Mouse (Mus musculus) heart, embryonic 13.5 days (tissue): ENCODE measurements at regions not wholly inside any gene's neighbourhood (a gene's known extent, or its start where the extent isn't known, plus 50 kb on each side); places are given as distances from the start of the nearest gene placed in this dataset.

ENCODE experiments used
- ATAC-seq: fragments of 200-750 bp; cut with Nextera tagmentation; 2 replicates; pipeline ENCODE4 v1.8.0; 2017; ENCODE audit warnings: moderate TSS enrichment; ENCODE audit not compliant: insufficient number of reproducible peaks, low FRiP score, low TSS enrichment; ENCODE audit errors: extremely low read depth
- H3K27ac ChIP-seq: fragments of 300-500 bp; sonication (generic); replicated peaks from 2 replicates; pipeline ENCODE4 v1.5.1; 2015; ENCODE audit warnings: moderate library complexity, mild to moderate bottlenecking, inconsistent platforms
- H3K27me3 ChIP-seq: fragments of 300-500 bp; sonication (generic); replicated peaks from 2 replicates; pipeline ENCODE4 v1.6.1; 2015; ENCODE audit warnings: mild to moderate bottlenecking, inconsistent platforms
- H3K36me3 ChIP-seq: fragments of 300-500 bp; sonication (generic); 2 replicates; pipeline ENCODE4 v1.6.1; 2015; ENCODE audit warnings: mild to moderate bottlenecking, inconsistent platforms
- H3K4me1 ChIP-seq: fragments of 300-500 bp; sonication (generic); 2 replicates; pipeline ENCODE4 v1.6.1; 2015; ENCODE audit warnings: inconsistent platforms
- H3K4me2 ChIP-seq: fragments of 300-500 bp; sonication (generic); 2 replicates; pipeline ENCODE4 v1.6.1; 2015; ENCODE audit warnings: inconsistent platforms, mild to moderate bottlenecking, moderate library complexity
- H3K4me3 ChIP-seq: fragments of 300-500 bp; sonication (generic); 2 replicates; pipeline ENCODE4 v1.5.1; 2015; ENCODE audit warnings: moderate library complexity, mild to moderate bottlenecking, inconsistent platforms
- H3K9ac ChIP-seq: fragments of 300-500 bp; sonication (generic); 2 replicates; pipeline ENCODE4 v1.6.1; 2015; ENCODE audit warnings: inconsistent platforms, mild to moderate bottlenecking, moderate library complexity
- H3K9me3 ChIP-seq: fragments of 300-500 bp; sonication (generic); 2 replicates; pipeline ENCODE4 v1.6.1; 2016; ENCODE audit warnings: inconsistent platforms
- WGBS: fragments of 180-500 bp; shearing (Covaris S2); methylation state at CpG from one replicate; pipeline ENCODE4 v1.1.7; 2015; ENCODE audit warnings: mixed read lengths; 5-methylcytosine and 5-hydroxymethylcytosine counted together

DNA sequence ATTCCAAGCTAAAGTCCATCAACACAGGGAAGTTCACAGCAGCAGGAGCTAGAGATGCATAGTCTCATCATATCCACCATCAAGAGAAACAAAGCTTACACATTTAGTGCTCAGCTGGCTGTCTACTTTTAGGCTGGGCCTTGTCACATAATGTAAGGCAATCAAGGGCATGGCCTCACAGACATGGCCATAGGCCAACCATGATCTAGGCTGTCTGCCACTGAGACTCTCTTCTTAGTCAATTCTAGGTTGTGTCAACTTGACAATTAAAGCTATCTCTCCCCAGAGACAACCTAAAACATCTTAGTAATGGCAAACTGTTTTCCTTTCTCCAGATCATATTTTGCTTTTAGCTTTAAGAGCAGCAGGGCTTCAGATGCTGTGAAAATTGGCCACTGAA, 340.0 kb downstream of the Ankrd50 start:
- H3K4me1 ChIP-seq: peaks cover 30% of the 10 kb centered on the region
- no peak overlapping the region for H3K9ac ChIP-seq
- H3K27me3 ChIP-seq: no peaks in the 10 kb centered on the region
- H3K27ac ChIP-seq: no peak overlapping the region
- H3K9me3 ChIP-seq: no peaks in the 10 kb centered on the region
- no peak for ATAC-seq
- H3K4me2 ChIP-seq: no peak overlapping the region
- no peak overlapping the region for H3K4me3 ChIP-seq
- no peaks in the 10 kb centered on the region for H3K36me3 ChIP-seq

DNA sequence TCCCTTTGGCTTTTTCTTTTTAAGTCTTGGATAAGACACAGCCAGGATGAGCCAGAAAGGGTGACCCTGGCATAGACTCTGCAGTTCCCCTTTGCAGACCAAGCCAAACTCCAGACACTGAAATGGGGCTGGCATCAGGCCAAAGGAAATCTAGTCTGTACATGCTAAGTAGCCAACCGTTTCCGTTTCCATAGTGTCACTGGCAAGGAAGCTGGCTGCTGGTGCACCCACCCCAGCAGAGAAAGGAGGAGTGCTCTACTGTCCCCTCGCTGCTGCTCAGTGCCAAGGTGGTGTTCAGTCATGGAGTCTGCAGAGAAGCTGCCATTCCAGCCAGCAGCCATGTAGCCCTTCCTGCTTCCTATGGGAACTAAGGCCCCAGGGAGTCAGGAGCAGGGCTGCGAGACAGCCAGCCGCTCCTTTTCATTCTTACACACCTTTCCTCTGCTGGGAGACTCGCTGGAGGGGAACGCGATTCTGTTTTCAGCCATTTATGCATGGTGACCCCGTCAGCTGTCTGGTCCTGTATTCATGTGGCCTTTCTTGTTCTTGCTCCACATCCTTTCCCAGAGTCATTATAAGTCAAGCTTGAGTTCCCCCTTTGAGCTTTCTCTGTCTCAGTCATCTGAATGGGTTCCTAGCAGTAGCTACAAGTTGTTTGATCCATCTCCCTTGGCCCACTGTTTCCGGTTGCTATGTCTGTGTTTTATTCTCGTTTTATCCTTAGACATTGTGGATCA, 341.3 kb downstream of the Ankrd50 start:
- no peak overlapping the region for H3K9ac ChIP-seq
- H3K4me1 ChIP-seq: peaks cover 30% of the 10 kb centered on the region
- H3K36me3 ChIP-seq: no peaks in the 10 kb centered on the region
- no peak for ATAC-seq
- no peaks in the 10 kb centered on the region for H3K27me3 ChIP-seq
- no peak overlapping the region for H3K4me3 ChIP-seq
- no peaks in the 10 kb centered on the region for H3K9me3 ChIP-seq
- WGBS: 58% methylated on average over 11 of the region's 11 CpGs
- peak overlapping the region; percentile 48; the same call in 1 of the 2 replicates for H3K27ac ChIP-seq
- peak overlapping the region; percentile 24; the same call in 1 of the 2 replicates for H3K4me2 ChIP-seq

DNA sequence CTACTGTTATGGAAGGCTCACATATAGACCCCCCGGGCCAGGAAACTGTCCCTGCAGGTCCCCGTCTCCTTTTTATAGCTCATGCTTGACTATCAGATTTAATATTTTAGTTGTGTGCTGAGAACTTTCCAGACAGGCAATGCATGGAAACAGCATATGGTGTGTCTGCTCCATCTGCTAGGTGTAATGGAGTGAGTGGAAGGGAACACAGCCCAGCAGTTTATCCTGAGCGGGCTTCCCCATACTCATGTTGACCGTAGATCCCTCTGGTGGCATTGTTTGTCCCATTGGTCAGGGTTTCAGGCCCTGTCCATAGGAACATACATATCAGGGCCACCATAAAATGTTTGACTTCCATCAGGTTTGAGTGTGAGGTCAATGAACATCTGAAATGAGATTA, 345.3 kb downstream of the Ankrd50 start:
- no peak overlapping the region for H3K9ac ChIP-seq
- H3K4me3 ChIP-seq: no peak overlapping the region
- H3K27me3 ChIP-seq: no peaks in the 10 kb centered on the region
- no peak for ATAC-seq
- peaks cover 11% of the 10 kb centered on the region for H3K4me1 ChIP-seq
- H3K36me3 ChIP-seq: no peaks in the 10 kb centered on the region
- H3K4me2 ChIP-seq: no peak overlapping the region
- no peak overlapping the region for H3K27ac ChIP-seq
- 86% methylated on average over 4 of the region's 4 CpGs for WGBS
- H3K9me3 ChIP-seq: no peaks in the 10 kb centered on the region

DNA sequence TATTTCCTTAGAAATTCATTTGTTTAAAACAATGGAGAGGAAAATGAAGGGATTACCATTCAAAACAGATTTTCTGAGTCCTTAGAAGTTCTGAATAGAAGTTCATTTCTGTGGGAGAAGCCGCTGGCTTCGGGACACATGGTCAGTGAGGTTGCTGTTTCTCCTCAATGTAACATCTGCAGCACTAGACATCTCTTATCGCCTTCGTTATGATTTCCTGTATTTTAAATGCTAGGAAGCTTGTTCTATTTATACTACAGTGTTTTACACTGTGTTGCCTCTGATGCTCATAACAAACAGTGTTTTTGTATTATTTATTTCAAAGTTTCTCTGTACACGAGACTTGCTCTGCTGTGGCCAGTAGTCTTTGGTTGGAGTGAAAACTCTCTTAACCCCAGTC, 346.6 kb downstream of the Ankrd50 start:
- Histone ChIP-seq H3K36me3 (no peaks in the 10 kb centered on the region), H3K4me2 (no peak overlapping the region), H3K9ac (no peak overlapping the region), H3K4me3 (no peak overlapping the region), H3K4me1 (peaks cover 4% of the 10 kb centered on the region), H3K9me3 (no peaks in the 10 kb centered on the region), H3K27me3 (no peaks in the 10 kb centered on the region), H3K27ac (no peak overlapping the region)
- no peak for ATAC-seq
- WGBS: 65% methylated on average over 5 of the region's 5 CpGs

DNA sequence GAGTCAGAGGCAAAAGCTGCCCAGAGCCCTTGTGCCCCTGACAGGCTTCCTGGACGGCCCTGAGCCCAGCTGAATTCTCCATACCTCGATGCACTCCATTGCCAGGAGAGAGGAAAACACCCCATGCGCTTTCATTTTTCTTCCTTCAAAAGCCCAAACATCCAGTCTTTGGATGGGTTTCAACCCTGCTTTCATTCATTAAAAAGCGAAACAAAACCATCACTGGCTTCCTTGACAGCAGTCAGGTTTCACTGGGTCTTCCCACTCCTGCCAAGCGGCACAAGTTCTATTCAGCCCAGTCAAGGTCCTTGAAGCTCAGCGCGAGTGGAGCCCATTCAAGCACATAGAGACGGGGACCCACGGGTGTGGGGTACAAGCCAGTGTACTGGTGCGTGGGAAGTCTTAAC, 348.8 kb downstream of the Ankrd50 start:
- WGBS: 86% methylated on average over 10 of the region's 10 CpGs
- no peak overlapping the region for H3K4me3 ChIP-seq
- no peak overlapping the region for H3K27ac ChIP-seq
- H3K9ac ChIP-seq: no peak overlapping the region
- no peaks in the 10 kb centered on the region for H3K9me3 ChIP-seq
- H3K4me1 ChIP-seq: no peaks in the 10 kb centered on the region; the same call in 1 of the 2 replicates
- ATAC-seq: no peak
- no peak overlapping the region for H3K4me2 ChIP-seq
- H3K36me3 ChIP-seq: no peaks in the 10 kb centered on the region
- no peaks in the 10 kb centered on the region for H3K27me3 ChIP-seq

DNA sequence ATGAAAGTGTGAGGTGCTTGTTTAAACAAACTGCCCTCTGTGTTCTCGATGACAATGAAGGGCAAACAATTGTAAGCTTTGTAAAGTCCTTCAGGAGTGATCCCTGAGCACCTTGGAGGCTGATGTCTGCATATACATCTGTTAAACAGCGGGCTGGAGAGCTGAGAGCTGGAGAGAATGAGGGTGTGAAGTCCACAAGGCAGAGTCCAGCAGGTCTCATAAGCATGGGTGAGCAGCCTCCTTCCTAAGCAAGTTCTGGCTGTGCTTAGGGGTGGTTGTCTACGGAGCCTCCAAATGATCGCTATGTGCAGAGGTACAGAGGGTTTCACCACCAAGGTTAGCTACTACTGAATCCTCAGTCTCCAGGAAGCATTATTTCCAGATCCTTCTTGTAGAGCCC, 350.2 kb downstream of the Ankrd50 start:
- Histone ChIP-seq H3K4me1 (peaks cover 1% of the 10 kb centered on the region; the same call in 1 of the 2 replicates), H3K4me3 (no peak overlapping the region), H3K4me2 (no peak overlapping the region), H3K27me3 (no peaks in the 10 kb centered on the region), H3K27ac (no peak overlapping the region), H3K9ac (no peak overlapping the region), H3K36me3 (no peaks in the 10 kb centered on the region), H3K9me3 (no peaks in the 10 kb centered on the region)
- 81% methylated on average over 4 of the region's 4 CpGs for WGBS
- ATAC-seq: no peak

DNA sequence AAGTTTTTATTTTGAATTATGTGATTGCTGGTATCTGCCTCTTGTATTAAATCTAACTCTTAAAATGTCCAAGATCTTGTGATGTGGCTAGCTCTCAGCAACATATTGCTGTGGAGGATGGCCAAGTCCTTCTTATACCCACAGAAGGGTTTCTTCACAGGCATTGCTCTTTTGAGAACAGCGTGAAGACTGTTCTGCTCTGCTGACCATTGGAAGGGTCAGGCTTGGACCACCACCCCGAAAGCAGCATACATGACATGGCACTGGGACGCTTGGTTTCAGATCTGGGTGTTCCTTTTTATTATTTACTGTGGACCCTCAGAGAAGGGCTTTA, 352.8 kb downstream of the Ankrd50 start:
- Histone ChIP-seq H3K4me2 (no peak overlapping the region), H3K9me3 (no peaks in the 10 kb centered on the region), H3K27me3 (no peaks in the 10 kb centered on the region), H3K4me3 (no peak overlapping the region), H3K27ac (no peak overlapping the region), H3K36me3 (no peaks in the 10 kb centered on the region), H3K4me1 (peaks cover 14% of the 10 kb centered on the region), H3K9ac (no peak overlapping the region)
- 84% methylated on average over 3 of the region's 3 CpGs for WGBS
- no peak for ATAC-seq

DNA sequence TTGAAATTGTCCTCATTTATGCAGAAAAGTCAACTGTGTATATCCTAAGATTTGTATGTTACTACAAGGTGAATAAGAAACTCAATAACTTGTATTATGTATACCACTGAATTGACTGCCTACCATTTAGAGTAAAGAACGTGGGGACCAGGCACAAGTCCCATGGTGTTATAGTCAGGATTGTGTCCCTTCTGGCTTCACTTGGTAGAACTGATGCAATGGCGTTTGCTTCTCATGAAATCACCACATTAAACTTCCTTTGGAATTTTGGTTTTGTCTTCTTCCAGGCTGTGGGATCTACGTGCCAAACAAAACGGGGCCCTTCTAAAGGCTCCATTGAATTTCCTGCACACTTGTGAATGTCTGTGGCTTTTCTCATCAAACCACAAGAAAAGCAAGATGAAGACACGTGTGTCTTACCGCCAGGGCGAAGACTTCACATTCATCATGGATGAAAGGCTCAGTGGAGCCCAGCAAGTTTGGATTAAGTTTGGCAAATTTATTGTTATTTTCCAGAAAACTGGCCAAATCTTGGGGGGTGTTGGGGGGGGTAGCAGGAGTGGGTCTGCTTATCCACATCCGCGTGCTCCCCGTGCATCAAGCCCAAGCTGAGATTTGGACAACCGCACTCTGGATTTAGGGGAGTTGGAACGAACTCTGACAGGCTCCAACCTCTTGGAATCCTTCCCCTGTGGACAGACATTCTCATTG, 353.3 kb downstream of the Ankrd50 start:
- H3K4me1 ChIP-seq: peaks cover 14% of the 10 kb centered on the region
- H3K9me3 ChIP-seq: no peaks in the 10 kb centered on the region
- no peak overlapping the region for H3K9ac ChIP-seq
- whole genome bisulfite sequencing: 81% methylated on average over 12 of the region's 12 CpGs
- ATAC-seq: no peak
- H3K4me2 ChIP-seq: no peak overlapping the region
- no peaks in the 10 kb centered on the region for H3K27me3 ChIP-seq
- H3K27ac ChIP-seq: no peak overlapping the region
- H3K4me3 ChIP-seq: no peak overlapping the region
- no peaks in the 10 kb centered on the region for H3K36me3 ChIP-seq

DNA sequence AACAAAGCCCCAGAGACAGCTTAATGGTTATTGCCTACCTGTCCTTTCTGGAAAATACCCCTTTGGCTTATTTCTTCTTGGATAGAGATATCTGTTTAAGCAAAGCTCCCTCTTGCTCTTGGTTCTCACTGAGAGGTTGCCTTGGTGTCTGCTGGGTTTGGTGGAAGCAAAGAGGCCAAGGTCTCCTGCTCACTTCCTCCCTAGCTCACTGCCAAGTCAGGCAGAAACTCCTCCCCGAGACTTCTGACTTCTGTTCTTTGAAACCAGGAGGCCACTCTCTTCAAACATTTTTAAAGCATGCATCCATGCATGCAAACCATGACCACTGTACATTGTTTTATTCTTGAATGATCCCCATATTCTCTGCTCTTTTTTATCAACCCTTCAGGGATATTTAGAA, 354.6 kb downstream of the Ankrd50 start:
- no peak overlapping the region for H3K9ac ChIP-seq
- no peaks in the 10 kb centered on the region for H3K36me3 ChIP-seq
- ATAC-seq: no peak
- 56% methylated on average over 1 of the region's 1 CpGs for WGBS
- no peak overlapping the region for H3K27ac ChIP-seq
- H3K4me2 ChIP-seq: no peak overlapping the region
- H3K9me3 ChIP-seq: peaks cover 5% of the 10 kb centered on the region; the same call in 1 of the 2 replicates
- no peak overlapping the region for H3K4me3 ChIP-seq
- no peaks in the 10 kb centered on the region for H3K27me3 ChIP-seq
- H3K4me1 ChIP-seq: peaks cover 14% of the 10 kb centered on the region

DNA sequence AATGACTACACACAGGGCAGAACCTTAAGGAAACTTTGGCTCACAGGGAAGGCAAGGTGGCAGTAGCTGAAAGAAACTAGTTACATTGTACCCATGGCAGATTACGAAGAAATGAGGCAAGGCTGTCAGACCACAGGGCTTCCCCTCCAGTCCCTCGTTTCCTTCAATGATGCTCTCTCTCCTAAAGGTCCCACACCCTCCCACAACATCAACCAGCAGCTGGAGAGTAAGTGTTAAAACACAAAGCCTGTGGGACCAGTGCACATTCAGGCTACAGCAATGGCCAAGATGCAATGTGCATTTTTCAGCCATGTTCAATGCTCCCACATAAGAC, 355.5 kb downstream of the Ankrd50 start:
- Histone ChIP-seq H3K9ac (no peak overlapping the region), H3K4me2 (no peak overlapping the region), H3K27me3 (no peaks in the 10 kb centered on the region), H3K4me1 (peaks cover 14% of the 10 kb centered on the region), H3K27ac (no peak overlapping the region), H3K9me3 (peaks cover 5% of the 10 kb centered on the region; the same call in 1 of the 2 replicates), H3K36me3 (no peaks in the 10 kb centered on the region), H3K4me3 (no peak overlapping the region)
- 57% methylated on average over 2 of the region's 2 CpGs for WGBS
- no peak for ATAC-seq

DNA sequence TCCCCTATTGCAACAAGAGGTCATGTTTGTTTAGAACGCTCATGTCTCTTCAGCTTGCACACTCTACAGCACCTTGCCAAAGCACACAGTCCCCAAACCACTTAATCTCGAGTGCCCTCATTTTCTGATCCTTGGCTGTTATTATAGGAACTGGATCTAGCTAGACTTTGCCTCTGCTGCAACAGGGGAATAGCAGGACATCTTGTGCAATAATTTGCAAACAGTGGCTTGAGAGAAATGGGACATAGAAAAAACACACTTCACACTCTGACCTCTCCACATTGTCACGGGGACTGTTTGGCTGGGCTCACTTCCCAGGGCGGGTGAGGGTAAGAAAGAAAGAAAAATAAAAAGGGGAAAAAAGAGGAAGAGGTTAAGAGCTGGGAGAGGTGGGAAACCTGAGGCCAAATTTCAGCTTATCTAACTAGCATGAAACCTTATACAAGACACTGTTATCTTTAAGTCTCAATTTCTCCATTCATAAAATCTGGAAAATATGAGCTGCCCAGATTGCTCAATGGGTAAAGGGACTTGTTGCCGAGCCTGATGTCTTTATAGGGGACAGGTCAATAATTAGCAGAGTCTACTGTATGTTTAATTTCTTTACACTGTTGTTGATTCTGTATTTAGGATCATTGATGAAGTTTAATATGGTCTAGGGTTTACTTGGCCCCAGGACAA, 356.0 kb downstream of the Ankrd50 start:
- WGBS: 51% methylated on average over 5 of the region's 5 CpGs
- Histone ChIP-seq H3K36me3 (no peaks in the 10 kb centered on the region), H3K27ac (peak overlapping the region; percentile 29; the same call in 1 of the 2 replicates), H3K27me3 (no peaks in the 10 kb centered on the region), H3K9ac (no peak overlapping the region), H3K4me2 (no peak overlapping the region), H3K4me3 (no peak overlapping the region), H3K9me3 (peaks cover 5% of the 10 kb centered on the region; the same call in 1 of the 2 replicates), H3K4me1 (peaks cover 14% of the 10 kb centered on the region)
- no peak for ATAC-seq
